Mouse (Mus musculus) NIH3T3 (cell line): ENCODE measurements around the gene Rab10.
"Not testable (repeated sequence)": the region's sequence is repeated elsewhere in the genome, so short reads cannot be mapped to it uniquely, and the experiment has no call there.

Experiments
- DNase-seq: peaks from one replicate; pipeline ENCODE4 v3.0.0-alpha.2; 2012; ENCODE audit warnings: low read depth

The Rab10 gene

GRCm38 (mm10) chr12:3309391-3310320 lies at the start of gene Rab10:
Gene Rab10, minus strand, starts transcription at chr12:3309969.
- peak; percentile 100 for DNase-seq

DNA sequence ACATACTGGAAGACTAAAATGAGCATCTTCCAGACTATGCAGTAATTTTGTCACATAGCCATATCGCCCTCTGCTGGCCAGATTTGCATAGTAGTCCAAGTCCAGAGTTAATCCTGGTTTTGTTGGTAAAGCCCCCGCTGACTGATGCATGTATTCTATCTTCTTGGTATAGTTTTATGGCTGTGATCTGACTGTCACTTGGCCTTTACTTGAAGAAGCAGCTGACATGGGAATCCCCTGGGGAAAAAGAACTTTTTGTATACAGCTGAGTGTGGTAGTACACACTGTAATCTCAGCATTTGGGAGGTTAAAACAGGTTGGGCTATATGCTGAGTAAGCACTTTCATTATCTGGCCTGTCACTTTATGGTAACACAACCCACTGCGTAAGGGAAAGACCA lies 49.5 kb upstream of the Rab10 start:
- peak; percentile 93 for DNase-seq

DNA sequence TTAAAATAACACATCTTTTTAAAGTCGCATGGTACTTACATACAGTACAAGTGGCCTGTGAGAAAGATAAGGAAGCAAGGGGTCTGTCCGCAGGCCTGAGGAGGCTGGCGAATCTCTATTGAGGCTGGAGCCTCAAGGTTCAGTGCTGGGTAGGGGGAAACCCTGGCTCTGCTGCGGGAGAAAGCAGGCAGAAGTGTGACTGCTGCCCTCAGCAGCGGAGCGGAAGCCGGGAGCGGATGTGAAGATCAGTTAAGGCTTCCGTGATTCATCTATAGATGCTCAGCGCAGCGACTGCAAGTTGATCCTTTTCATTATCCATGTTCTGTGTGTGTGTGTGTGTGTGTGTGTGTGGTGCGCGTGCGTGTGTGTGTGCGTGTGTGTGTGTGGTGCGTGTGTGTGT lies 47.1 kb upstream of the Rab10 start:
- no peak for DNase-seq

DNA sequence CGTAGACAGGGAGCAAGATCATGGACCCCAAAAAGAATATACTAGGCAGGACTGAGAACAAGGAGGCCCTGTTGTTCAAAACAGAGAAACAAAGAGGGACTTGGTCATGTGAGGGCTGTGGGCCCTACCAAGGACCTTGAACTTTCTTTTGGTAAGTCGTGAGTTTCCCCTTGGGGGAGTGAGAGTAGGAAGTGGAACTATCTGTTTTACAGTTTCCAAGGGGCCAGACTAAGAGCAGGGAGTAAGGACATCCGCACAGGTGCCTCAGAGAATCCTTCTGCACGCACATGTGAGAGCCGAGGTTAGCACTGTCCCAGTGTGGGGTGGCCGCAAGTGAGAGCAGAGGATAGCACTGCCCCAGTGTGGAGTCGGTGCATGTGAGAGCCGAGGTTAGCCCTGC lies 45.3 kb upstream of the Rab10 start:
- no peak for DNase-seq

DNA sequence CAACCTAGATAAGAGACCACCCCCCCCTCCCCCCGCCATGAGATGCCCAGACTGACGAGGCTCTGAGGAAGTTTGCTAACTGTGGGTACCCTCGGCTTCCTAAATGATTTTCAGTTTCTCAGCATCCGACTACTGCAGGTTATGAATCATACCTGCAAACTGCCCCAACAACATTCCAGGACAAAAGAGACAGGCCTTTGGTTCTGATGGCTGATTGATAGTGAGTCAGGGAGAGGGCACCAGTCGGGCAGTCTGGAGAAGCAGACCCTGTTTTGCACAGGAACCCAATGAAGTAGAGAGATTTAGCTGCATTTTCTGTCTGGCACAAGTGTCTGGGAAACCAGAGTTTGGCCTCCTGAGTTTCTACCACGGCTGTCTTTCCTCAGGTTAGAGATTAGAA lies 42.4 kb upstream of the Rab10 start:
- no peak for DNase-seq

DNA sequence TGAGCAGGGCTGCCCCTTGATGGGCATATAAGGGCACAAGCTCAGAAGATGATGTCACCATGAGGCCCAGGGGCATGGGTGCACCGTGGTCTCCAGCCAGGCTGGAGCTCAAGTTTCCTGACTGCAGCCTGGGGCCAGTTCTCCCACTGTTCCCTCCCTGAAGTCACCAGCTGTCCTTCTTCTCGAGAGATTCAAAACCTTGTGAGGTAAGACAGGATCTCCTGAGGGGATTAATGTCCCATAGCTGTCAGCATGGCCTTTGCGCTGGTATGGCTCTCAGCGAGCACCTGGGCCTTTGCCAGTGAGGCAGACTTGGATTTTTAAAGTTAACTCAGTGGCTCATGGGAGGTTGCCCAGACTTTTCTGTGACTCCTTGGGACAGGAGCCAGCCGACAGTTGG lies 40.4 kb upstream of the Rab10 start:
- peak; percentile 64 for DNase-seq

GRCm38 (mm10) chr12:3349387-3349786 lies 39.6 kb upstream of the Rab10 start:
- peak; percentile 87 for DNase-seq

DNA sequence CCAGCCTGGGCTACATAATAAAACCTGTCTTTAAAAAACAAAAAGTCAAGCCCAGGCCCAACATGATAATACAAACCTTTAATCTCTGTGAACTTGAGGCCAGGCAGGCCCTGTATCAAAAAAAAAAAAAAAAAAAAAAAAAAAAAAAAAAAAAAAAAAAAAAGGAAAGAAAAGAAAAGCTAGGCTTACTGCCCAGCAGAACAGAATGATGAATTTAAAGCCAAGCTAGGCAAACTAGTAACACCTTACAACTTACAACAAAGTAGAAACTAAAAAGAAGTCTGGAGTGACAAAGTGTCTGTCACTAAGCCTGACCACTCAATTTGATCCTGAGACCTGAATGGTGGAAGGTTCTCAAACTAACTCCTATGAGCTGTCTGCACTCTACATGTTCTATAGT lies 37.9 kb upstream of the Rab10 start:
- no peak for DNase-seq

DNA sequence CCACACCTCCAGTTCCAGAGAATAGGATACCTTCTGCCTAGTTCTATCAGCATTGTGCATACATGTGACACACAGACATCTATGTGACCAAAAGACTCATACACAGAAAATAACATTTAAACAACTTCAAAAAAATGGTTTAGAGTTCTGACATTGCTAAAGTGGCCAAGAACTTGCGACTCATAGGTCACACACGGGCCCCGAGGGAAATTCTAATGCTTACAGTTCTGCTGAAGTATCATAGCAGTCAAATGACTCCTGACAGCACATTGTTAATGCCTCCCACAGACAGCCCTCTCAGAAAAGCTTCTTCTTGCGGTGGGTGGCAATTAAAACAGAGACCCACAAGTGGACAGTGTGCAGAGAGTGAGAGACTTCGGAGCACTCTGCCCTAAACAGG lies 35.3 kb upstream of the Rab10 start:
- peak; percentile 80 for DNase-seq

DNA sequence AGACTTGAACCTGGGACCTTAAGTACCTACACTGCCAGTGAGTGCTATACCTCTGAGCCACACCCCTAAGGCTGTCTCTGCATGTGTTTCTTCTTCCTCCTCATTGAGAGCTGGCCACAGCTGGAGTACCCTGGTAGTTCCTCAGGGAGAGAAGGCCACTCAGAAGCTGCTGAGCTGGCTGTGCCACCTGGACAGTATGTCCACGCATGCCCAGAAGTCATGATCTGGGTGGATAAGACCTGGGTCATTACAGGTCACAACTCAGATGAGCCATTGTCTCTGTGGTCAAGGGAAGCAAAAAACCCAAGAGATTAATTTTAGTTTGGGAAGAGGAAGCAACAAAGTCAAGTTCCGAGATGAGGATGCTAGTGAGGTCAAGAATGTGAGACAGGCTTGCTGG lies 34.4 kb upstream of the Rab10 start:
- DNase-seq = no peak

DNA sequence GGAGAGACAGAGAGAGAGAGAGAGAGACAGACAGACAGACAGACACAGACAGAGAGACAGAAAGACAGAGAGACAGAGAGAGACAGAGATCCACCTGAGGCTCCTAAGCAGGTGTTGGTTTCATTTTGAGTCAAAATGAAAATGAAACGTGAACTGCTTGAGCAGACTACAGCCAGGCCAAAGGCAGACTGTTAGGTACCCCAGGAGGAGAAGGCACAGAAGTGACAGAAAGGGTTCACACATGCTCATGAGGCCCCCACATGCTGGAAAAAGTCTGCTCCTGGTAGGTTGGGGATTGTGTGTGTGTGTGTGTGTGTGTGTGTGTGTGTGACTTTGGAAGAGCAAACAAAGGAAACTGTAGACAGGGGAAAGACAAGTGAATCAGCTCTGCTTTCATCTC lies 29.2 kb upstream of the Rab10 start:
- DNase-seq = no peak

GRCm38 (mm10) chr12:3329677-3330076 lies 19.9 kb upstream of the Rab10 start:
- DNase-seq = no peak

GRCm38 (mm10) chr12:3325232-3325631 lies 15.5 kb upstream of the Rab10 start:
- DNase-seq = no peak

- peak; percentile 12 for DNase-seq
These were observed 13.5 kb upstream of the Rab10 start for GRCm38 (mm10) chr12:3323241-3323640.

GRCm38 (mm10) chr12:3319377-3319776 lies 9.6 kb upstream of the Rab10 start:
- peak; percentile 50 for DNase-seq

GRCm38 (mm10) chr12:3316937-3317336 lies 7.2 kb upstream of the Rab10 start:
- no peak for DNase-seq

DNA sequence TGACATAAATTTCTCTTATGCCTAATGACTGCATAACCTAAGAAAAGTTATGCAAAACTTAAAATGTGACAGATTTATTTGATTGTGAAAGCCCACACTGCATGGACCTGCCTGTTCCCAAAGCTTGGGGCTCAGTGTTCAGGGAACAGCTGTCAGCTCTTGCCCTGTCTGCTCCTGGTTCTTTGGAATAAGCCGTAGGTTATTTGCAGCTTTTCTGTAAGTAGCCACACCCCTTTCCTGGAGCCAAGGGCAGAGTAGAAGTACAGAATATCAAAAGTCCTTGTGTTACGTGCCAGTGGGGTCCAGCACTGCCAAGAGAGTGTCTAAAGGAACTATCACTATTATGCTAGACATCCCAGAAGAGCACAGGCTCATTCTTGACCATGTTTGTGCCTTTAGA lies 6.3 kb upstream of the Rab10 start:
- DNase-seq = peak; percentile 11

GRCm38 (mm10) chr12:3312886-3313285 lies 3.1 kb upstream of the Rab10 start:
- no peak for DNase-seq

DNA sequence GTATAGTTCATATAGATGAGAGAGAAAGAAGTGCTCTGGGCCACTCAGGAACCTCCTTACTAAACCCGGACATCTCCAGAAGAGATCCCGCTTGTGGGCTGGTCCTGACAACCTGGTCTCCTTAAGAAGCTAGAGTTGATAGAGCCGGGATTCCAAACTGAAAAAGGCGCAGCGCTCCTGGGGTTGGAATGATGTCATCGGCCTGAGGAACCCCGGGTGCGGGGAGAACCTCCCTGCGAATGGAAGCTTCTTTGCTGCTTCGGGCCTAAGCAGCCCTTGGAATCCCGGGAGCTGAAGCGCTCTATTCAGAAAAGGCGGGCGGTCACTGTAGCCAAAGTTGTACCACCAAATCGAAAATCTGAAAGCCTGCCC lies 538 bp upstream of the Rab10 start:
- DNase-seq = no peak

DNA sequence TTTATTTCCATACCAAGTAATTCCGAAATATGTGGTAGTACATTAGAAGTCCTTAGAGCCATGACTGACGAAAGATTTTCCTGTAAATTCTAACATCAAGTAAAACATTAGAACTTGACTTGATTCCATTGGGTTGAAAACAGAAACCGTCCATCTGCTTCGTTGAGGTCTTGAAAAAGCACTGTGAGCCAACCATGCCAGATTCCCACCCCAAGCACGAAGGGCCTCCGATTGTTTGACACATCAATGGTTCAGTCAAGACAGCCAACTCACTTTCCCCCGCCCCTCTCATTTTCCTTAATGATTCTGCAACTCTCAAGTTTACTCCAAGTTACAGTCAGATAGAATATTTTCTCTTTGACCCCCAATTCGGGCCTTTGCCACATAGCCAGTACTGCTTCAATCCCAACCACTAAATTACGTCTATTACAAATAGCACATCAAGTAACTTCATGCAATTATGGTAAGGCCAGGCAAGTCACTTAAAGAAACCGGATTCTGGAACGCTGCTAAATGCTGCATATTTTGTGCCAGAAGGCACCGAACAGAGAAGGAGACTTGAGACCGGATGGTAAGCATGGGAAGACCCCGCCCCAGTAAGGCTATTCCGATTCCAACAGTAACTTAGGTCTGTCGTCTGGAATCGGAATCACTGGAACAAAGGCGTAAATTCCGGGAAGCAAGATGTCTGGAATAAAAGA lies 1.1 kb downstream of the Rab10 start:
- DNase-seq = peak; percentile 51

DNA sequence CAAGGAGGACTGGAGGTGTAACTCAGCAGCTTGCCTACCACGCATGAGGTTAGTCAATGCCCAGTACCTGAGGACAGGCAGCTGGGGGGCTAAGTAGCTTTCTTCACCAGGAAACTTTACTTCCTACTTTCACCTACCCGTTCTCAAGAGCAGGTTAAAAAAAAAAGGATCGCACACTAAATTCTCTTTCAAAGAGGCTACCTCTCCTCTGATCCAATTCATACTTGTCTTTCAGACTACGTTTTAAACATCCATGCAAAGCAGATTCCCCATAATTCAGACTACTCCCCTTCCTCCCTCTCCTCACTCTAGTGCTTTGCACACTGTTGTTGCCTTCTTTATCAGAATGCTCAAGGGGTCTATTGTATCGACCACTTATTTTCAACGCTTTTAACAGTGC lies 2.2 kb downstream of the Rab10 start:
- DNase-seq = no peak

DNA sequence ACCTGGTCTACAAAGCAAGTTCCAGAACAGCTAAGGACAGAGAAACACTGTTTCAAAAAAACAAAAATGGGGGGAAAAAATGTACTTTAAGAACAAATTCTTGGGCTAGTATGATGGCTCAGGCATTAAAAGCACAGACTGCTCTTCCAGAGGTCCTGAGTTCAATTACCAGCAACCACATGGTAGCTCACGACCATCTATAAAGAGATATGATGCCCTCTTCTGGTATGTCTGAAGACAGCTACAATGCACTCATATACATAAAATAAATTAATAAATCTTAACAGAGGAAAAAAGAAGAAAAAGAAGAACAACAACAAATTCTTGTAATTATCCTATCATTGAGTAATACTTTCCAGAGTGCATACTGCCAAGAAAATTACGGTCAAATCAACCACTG lies 4.5 kb downstream of the Rab10 start:
- DNase-seq = no peak

- DNase-seq = not testable (repeated sequence)
These were observed 12.1 kb downstream of the Rab10 start for GRCm38 (mm10) chr12:3297622-3298021.
